Mouse (Mus musculus) testis, adult 2 months (tissue): ENCODE data around the gene Timm50.

ENCODE experiments used
- CTCF ChIP-seq: fragments of 200-500 bp; IDR thresholded peaks from 2 replicates; pipeline ENCODE4 v1.5.1; 2012; ENCODE audit warnings: low read depth, mild to moderate bottlenecking, inconsistent platforms, low read length, moderate library complexity; ENCODE audit not compliant: control insufficient read depth, insufficient read depth, insufficient replicate concordance
- POLR2A ChIP-seq: fragments of 200-500 bp; IDR thresholded peaks from 2 replicates; pipeline ENCODE4 v1.6.1; 2012; ENCODE audit warnings: low read depth, mild to moderate bottlenecking, inconsistent platforms, low read length, moderate library complexity; ENCODE audit not compliant: control insufficient read depth

GRCm38 (mm10) chr7:28280630-28281029 lies 31.2 kb downstream of the Timm50 start:
- no peak for TF ChIP-seq CTCF
- no peak for TF ChIP-seq POLR2A
